Mouse (Mus musculus) heart, embryonic 15.5 days (tissue): ENCODE data around the gene Olfr987. TPM values are rescaled to one million over a fixed set of nuclear protein-coding genes. Genes with fewer than 3 reads are reported as not detected.
"Not testable (repeated sequence)": the region's sequence is repeated elsewhere in the genome, so short reads cannot be mapped to it uniquely, and the experiment has no call there.

Experiments used
- ATAC-seq: fragments of 200-750 bp; cut with Nextera tagmentation; replicated peaks from 2 replicates; pipeline ENCODE4 v1.8.0; 2017; ENCODE audit warnings: low read depth, moderate TSS enrichment; ENCODE audit not compliant: insufficient number of reproducible peaks, insufficient read depth, low FRiP score
- H3K27ac ChIP-seq: fragments of 300-500 bp; sonication (generic); 2 replicates; pipeline ENCODE4 v1.5.1; 2015; ENCODE audit warnings: mild to moderate bottlenecking, inconsistent platforms
- H3K27me3 ChIP-seq: fragments of 300-500 bp; sonication (generic); 2 replicates; pipeline ENCODE4 v1.6.1; 2015; ENCODE audit warnings: inconsistent platforms
- H3K36me3 ChIP-seq: fragments of 300-500 bp; sonication (generic); 2 replicates; pipeline ENCODE4 v1.6.1; 2015; ENCODE audit warnings: mild to moderate bottlenecking, inconsistent platforms
- H3K4me1 ChIP-seq: fragments of 300-500 bp; sonication (generic); replicated peaks from 2 replicates; pipeline ENCODE4 v1.6.1; 2015; ENCODE audit warnings: inconsistent platforms
- H3K4me2 ChIP-seq: fragments of 300-500 bp; sonication (generic); 2 replicates; pipeline ENCODE4 v1.6.1; 2015; ENCODE audit warnings: inconsistent platforms, mild to moderate bottlenecking, moderate library complexity
- H3K4me3 ChIP-seq: fragments of 300-500 bp; sonication (generic); 2 replicates; pipeline ENCODE4 v1.5.1; 2015; ENCODE audit warnings: mild to moderate bottlenecking, inconsistent platforms
- H3K9ac ChIP-seq: fragments of 300-500 bp; sonication (generic); 2 replicates; pipeline ENCODE4 v1.6.1; 2015; ENCODE audit warnings: mild to moderate bottlenecking, inconsistent platforms
- H3K9me3 ChIP-seq: fragments of 300-500 bp; sonication (generic); replicated peaks from 2 replicates; pipeline ENCODE4 v1.6.1; 2016; ENCODE audit warnings: inconsistent platforms
- WGBS: fragments of 180-500 bp; shearing (Covaris S2); methylation state at CpG from one replicate; pipeline ENCODE4 v1.1.7; 2015; ENCODE audit warnings: mixed read lengths; 5-methylcytosine and 5-hydroxymethylcytosine counted together
- polyA plus RNA-seq: library from polyadenylated mRNA; unstranded; fragments of >200 nt; fragmentation: Nextera tagmentation; extraction: Ambion mirVana; gene quantifications from 2 replicates; pipeline ENCODE4 v1.2.1, GENCODE M21; 2015

Gene Olfr987
- not detected in 2 replicates for polyA plus RNA-seq

GRCm38 (mm10) chr2:85339215-85339614 lies at the start of gene Olfr987:
Olfr987 (minus strand) TSS chr2:85339315.
- H3K27ac ChIP-seq, H3K4me2 ChIP-seq, H3K9me3 ChIP-seq, H3K27me3 ChIP-seq, H3K4me1 ChIP-seq, H3K36me3 ChIP-seq, H3K9ac ChIP-seq, H3K4me3 ChIP-seq, ATAC-seq: not testable (repeated sequence)

GRCm38 (mm10) chr2:85363127-85363526 lies 24.0 kb upstream of the Olfr987 start, which contains the start of gene Olfr988:
Olfr988 (minus strand) TSS chr2:85363227.
- H3K9me3 ChIP-seq, H3K4me2 ChIP-seq, H3K9ac ChIP-seq, H3K36me3 ChIP-seq, H3K27ac ChIP-seq, H3K4me3 ChIP-seq, ATAC-seq, H3K27me3 ChIP-seq, H3K4me1 ChIP-seq: not testable (repeated sequence)

- no peak overlapping the region for H3K27ac ChIP-seq
- WGBS, result 51% methylated on average over 7 of the region's 7 CpGs
Observed at GRCm38 (mm10) chr2:85339972-85340371, 857 bp upstream of the Olfr987 start.

GRCm38 (mm10) chr2:85319106-85319505 lies 20.0 kb downstream of the Olfr987 start:
- Histone ChIP-seq H3K27ac (no peak overlapping the region), H3K4me3 (no peak overlapping the region), H3K36me3 (no peaks in the 10 kb centered on the region), H3K9me3 (no peaks in the 10 kb centered on the region), H3K9ac (no peak overlapping the region), H3K4me2 (no peak overlapping the region), H3K27me3 (no peaks in the 10 kb centered on the region), H3K4me1 (no peaks in the 10 kb centered on the region)
- ATAC-seq, result no peak
- WGBS, result 58% methylated on average over 1 of the region's 1 CpGs

More at GRCm38 (mm10) chr2:85339972-85340371, 857 bp upstream of the Olfr987 start:
- H3K9me3 ChIP-seq, result no peaks in the 10 kb centered on the region
- H3K27me3 ChIP-seq, result no peaks in the 10 kb centered on the region
- no peak for ATAC-seq
- H3K9ac ChIP-seq, result no peak overlapping the region
- no peak overlapping the region for H3K4me2 ChIP-seq
- no peak overlapping the region for H3K4me3 ChIP-seq
- H3K4me1 ChIP-seq, result no peaks in the 10 kb centered on the region
- no peaks in the 10 kb centered on the region for H3K36me3 ChIP-seq

- peaks cover 8% of the 10 kb centered on the region for H3K4me1 ChIP-seq
- H3K9me3 ChIP-seq, result no peaks in the 10 kb centered on the region
- no peak overlapping the region for H3K4me3 ChIP-seq
- H3K27ac ChIP-seq, result peak overlapping the region; percentile 68; the same call in 1 of the 2 replicates
- no peaks in the 10 kb centered on the region for H3K36me3 ChIP-seq
- no peak overlapping the region for H3K9ac ChIP-seq
- no peaks in the 10 kb centered on the region for H3K27me3 ChIP-seq
- no peak for ATAC-seq
- H3K4me2 ChIP-seq, result no peak overlapping the region
- 75% methylated on average over 1 of the region's 1 CpGs for WGBS
Observed at GRCm38 (mm10) chr2:85285406-85285805, 53.7 kb downstream of the Olfr987 start.

- Histone ChIP-seq H3K4me2 (0 out of 2 replicates have a peak overlapping the region, but pooled peaks have one; percentile 10), H3K9ac (no peak overlapping the region), H3K36me3 (no peaks in the 10 kb centered on the region), H3K4me3 (no peak overlapping the region), H3K4me1 (peaks cover 8% of the 10 kb centered on the region), H3K27ac (peak overlapping the region; percentile 68), H3K27me3 (no peaks in the 10 kb centered on the region), H3K9me3 (no peaks in the 10 kb centered on the region)
- ATAC-seq, result no peak; the same call in 1 of the 2 replicates
- 15% methylated on average over 6 of the region's 6 CpGs for WGBS
Observed at GRCm38 (mm10) chr2:85284626-85285025, 54.5 kb downstream of the Olfr987 start.

- 82% methylated on average over 8 of the region's 8 CpGs for WGBS
- Histone ChIP-seq H3K27me3 (no peaks in the 10 kb centered on the region), H3K36me3 (no peaks in the 10 kb centered on the region), H3K27ac (peak overlapping the region; percentile 68; the same call in 1 of the 2 replicates), H3K9ac (no peak overlapping the region), H3K4me2 (no peak overlapping the region), H3K4me3 (no peak overlapping the region), H3K9me3 (no peaks in the 10 kb centered on the region), H3K4me1 (peaks cover 8% of the 10 kb centered on the region)
- ATAC-seq, result no peak
Observed at GRCm38 (mm10) chr2:85283631-85284466, 55.3 kb downstream of the Olfr987 start.

GRCm38 (mm10) chr2:85281023-85281422 lies 58.1 kb downstream of the Olfr987 start:
- Histone ChIP-seq H3K27me3 (no peaks in the 10 kb centered on the region), H3K9me3 (no peaks in the 10 kb centered on the region), H3K27ac (peak overlapping the region; percentile 22; the same call in 1 of the 2 replicates), H3K9ac (no peak overlapping the region), H3K4me2 (no peak overlapping the region), H3K4me1 (peaks cover 8% of the 10 kb centered on the region), H3K4me3 (no peak overlapping the region), H3K36me3 (no peaks in the 10 kb centered on the region)
- peak; percentile 83 for ATAC-seq
- 32% methylated on average over 4 of the region's 4 CpGs for whole genome bisulfite sequencing

Other genes with a start within 250 kb of the Olfr987 start
- gene Aplnr, start 203.1 kb downstream of the Olfr987 start, polyA plus RNA-seq, result 36.0 and 47.7 TPM in 2 replicates
- 0.37 and 0.48 TPM in 2 replicates for gene Lrrc55, start 142.1 kb downstream of the Olfr987 start, polyA plus RNA-seq
- gene Olfr988, start 23.9 kb upstream of the Olfr987 start, polyA plus RNA-seq, result not detected in 2 replicates
- not detected in 2 replicates for gene Olfr992, start 70.2 kb upstream of the Olfr987 start, polyA plus RNA-seq
- not detected in 2 replicates for gene Olfr993, start 75.6 kb upstream of the Olfr987 start, polyA plus RNA-seq
- gene Olfr994, start 97.1 kb upstream of the Olfr987 start, polyA plus RNA-seq, result not detected in 2 replicates
- gene Olfr995, start 104.3 kb upstream of the Olfr987 start, polyA plus RNA-seq, result not detected in 2 replicates
- gene 4833423E24Rik, start 179.7 kb upstream of the Olfr987 start, polyA plus RNA-seq, result 0.15 and 0.29 TPM in 2 replicates
- gene Olfr996, start 239.9 kb upstream of the Olfr987 start, polyA plus RNA-seq, result not detected in 2 replicates
- gene Olfr998, start 249.6 kb upstream of the Olfr987 start, polyA plus RNA-seq, result not detected in 2 replicates